Mouse (Mus musculus) neutrophil, adult 65 days (primary cell): ENCODE data around the gene Aftph. TPM values are rescaled to one million over a fixed set of nuclear protein-coding genes. Genes with fewer than 3 reads are reported as not detected.

Source experiments
- total RNA-seq: library from RNA; stranded (reverse); gene quantifications from 2 replicates; pipeline ENCODE4 v1.2.4, GENCODE M21; 2023

The Aftph gene
- total RNA-seq: 49.8 and 60.1 TPM in 2 replicates

DNA sequence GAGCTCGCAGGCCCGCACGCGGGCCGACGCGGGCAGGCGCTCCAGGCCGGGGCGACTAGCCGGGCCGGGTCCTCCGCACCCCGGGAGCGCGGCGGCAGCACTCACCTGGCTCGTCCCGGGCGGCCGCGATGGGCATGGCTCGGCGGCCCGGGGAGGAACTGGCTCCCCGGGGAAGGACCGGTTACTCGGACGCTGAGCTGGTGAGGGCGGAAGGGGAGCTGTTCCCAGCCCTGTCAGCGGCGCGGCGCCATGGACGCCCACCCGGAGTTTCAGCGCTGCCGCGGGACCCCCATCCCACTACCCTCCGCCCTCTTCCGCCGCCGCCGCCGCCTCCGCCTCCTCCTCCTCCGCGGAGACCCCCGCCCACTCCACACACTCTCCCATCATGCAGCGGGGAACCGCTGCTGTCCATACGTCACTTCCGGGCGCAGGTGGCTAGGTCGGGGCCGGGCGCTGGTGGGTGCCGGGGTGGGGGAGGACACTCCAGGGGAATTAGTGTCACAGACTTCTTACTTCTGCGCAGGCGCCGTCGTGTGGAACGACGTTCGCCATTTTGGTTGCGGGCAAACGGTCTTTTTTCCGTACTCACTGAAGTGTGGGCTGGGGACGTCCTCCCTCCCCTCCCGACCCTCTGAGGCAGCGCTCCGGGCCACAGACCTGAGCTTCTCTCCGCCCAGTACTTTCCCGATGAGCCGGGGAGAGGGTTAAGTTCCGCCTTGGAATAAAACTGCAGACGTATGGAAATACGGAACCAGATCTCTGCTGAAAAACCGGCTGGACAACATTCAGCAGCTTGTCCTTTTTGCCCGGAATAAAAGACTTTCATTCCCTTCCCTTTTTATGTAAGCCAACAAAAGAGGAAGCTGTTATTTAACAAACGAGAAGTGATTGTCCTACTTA, at the start of gene Aftph:
TSS of gene Aftph (minus strand) at position 389 of the 900 bp plus-strand sequence.

Other genes starting within 250 kb of the Aftph start
- 23.2 and 24.8 TPM in 2 replicates for gene Sertad2, start 198.3 kb downstream of the Aftph start, total RNA-seq
- 2.2 and 2.8 TPM in 2 replicates for gene Lgalsl, start 89.5 kb upstream of the Aftph start, total RNA-seq